ENCODE assay signal across 8 mouse cellular contexts in the genomic region with DNA sequence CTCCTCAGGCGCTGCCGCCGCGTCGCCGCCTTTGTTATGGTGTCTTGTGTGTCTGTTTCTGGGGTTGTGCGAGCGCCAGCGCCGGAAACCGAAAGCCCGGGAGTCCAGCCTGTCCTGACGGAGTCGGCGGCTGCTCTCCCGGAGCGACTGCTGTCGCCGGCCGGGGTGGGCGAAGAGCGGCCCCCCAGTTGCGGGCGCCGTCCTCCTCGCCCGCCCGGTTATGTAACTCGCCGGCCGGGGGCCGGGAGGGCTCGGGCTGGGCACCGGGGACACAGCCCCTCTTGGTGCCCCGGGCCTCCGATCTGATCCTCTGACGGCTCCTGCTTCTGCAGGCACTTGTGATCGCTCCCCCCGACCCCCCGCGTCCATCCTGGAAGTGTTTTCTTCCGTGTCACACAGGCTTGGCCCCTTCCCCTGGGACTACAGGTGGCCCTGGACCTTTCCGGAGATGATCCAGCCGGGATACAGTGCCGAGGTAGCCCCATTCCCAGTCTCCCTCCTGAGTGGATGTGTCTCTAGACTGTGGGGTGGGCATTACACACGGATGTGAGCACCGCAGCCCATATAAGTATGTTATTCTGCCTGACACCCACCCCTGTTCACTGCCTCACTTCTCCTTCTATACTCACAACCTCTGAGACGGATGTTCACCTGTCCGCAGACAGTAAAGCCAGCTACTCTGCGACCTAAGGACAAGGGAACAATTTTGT. TPM values are rescaled to one million over a fixed set of nuclear protein-coding genes. Genes with fewer than 3 reads are reported as not detected.
A peak's percentile ranks its signal among the peaks of the same experiment; 100 is the strongest.
DNase-seq lines count a peak whose midpoint lies in the region; ATAC-seq and TF ChIP-seq lines count a peak whose summit lies in the region.

No protein-coding gene starts in this region.

- TF ChIP-seq CTCF in bone marrow macrophage, adult 2 months (IDR thresholded peaks at IDR 0.05; ENCODE audit: low read depth, low read length), result no peak

- H3K9ac ChIP-seq in forebrain, embryonic 11.5 days (ENCODE audit: low read length), result peak overlapping the region; percentile 100
- H3K9ac ChIP-seq in kidney, embryonic 14.5 days (ENCODE audit: low read depth, low read length), result peak overlapping the region; percentile 99

- peak overlapping the region; percentile 99 for H3K4me3 ChIP-seq in bone marrow macrophage, adult 2 months (ENCODE audit: insufficient read depth, low read length)
- peak overlapping the region; percentile 99 for H3K4me3 ChIP-seq in forebrain, embryonic 11.5 days (ENCODE audit: low read depth, low read length)
- peak overlapping the region; percentile 98 for H3K4me3 ChIP-seq in kidney, embryonic 14.5 days (ENCODE audit: low read length)

- peak overlapping the region; percentile 79 for H3K4me2 ChIP-seq in forebrain, embryonic 11.5 days (ENCODE audit: low read depth, low read length, severe bottlenecking)
- H3K4me2 ChIP-seq in kidney, embryonic 14.5 days (replicated peaks; ENCODE audit: low read depth, low read length), result peak overlapping the region; percentile 78

- no peaks in the 10 kb centered on the region for H3K9me3 ChIP-seq in forebrain, embryonic 11.5 days (ENCODE audit: control insufficient read depth, low read length)
- no peaks in the 10 kb centered on the region; the same call in 1 of the 2 replicates for H3K9me3 ChIP-seq in kidney, embryonic 14.5 days (ENCODE audit: control insufficient read depth, low read length)

- peak; percentile 5 for DNase-seq in lung, adult 18-20 months
- DNase-seq in lung, postnatal 25 days (ENCODE audit: low spot score), result no peak
- DNase-seq in forebrain, embryonic 11.5 days (ENCODE audit: low spot score), result peak; percentile 78
- peak; percentile 57 for DNase-seq in testis, postnatal 10 days (ENCODE audit: low spot score)
- no peak for DNase-seq in urinary bladder, postnatal 25 days (ENCODE audit: low spot score)

- no peaks in the 10 kb centered on the region; the same call in 1 of the 2 replicates for H3K36me3 ChIP-seq in forebrain, embryonic 11.5 days (ENCODE audit: control insufficient read depth, insufficient read depth, low read length)
- H3K36me3 ChIP-seq in kidney, embryonic 14.5 days (ENCODE audit: control insufficient read depth, insufficient read depth, low read length), result peaks cover 3% of the 10 kb centered on the region; the same call in 1 of the 2 replicates

- peak; percentile 65 for ATAC-seq in forebrain, embryonic 11.5 days (replicated peaks; ENCODE audit: low FRiP score)
- ATAC-seq in kidney, embryonic 14.5 days (ENCODE audit: low FRiP score, low TSS enrichment), result peak; percentile 63
- peak; percentile 35 for ATAC-seq in megakaryocyte-erythroid progenitor cell, adult 5-6 weeks (replicated peaks; ENCODE audit: low FRiP score, low TSS enrichment, poor library complexity, severe bottlenecking)

- TF ChIP-seq POLR2A in bone marrow macrophage, adult 2 months (IDR thresholded peaks at IDR 0.05; ENCODE audit: borderline replicate concordance, low read depth, low read length), result no peak

- peaks cover 16% of the 10 kb centered on the region for H3K4me1 ChIP-seq in bone marrow macrophage, adult 2 months (ENCODE audit: control insufficient read depth, insufficient read depth, low read length)
- peaks cover 9% of the 10 kb centered on the region; the same call in 1 of the 2 replicates for H3K4me1 ChIP-seq in forebrain, embryonic 11.5 days (replicated peaks; ENCODE audit: control insufficient read depth, insufficient read depth, low read length)
- H3K4me1 ChIP-seq in kidney, embryonic 14.5 days (ENCODE audit: control insufficient read depth, insufficient read depth, low read length), result peaks cover 19% of the 10 kb centered on the region

- H3K27me3 ChIP-seq in forebrain, embryonic 11.5 days (ENCODE audit: control insufficient read depth, insufficient read depth, low read length), result no peaks in the 10 kb centered on the region
- H3K27me3 ChIP-seq in kidney, embryonic 14.5 days (ENCODE audit: control insufficient read depth, insufficient read depth, low read length), result no peaks in the 10 kb centered on the region

- peak overlapping the region; percentile 76 for H3K27ac ChIP-seq in bone marrow macrophage, adult 2 months (ENCODE audit: insufficient read depth, low read depth, low read length)
- H3K27ac ChIP-seq in forebrain, embryonic 11.5 days (ENCODE audit: low read depth, low read length), result peak overlapping the region; percentile 92
- peak overlapping the region; percentile 95 for H3K27ac ChIP-seq in kidney, embryonic 14.5 days (ENCODE audit: low read depth, low read length)

- 4% methylated on average over 49 of the region's 50 CpGs for WGBS in forebrain, embryonic 11.5 days
- 3% methylated on average over 50 of the region's 50 CpGs for WGBS in kidney, embryonic 14.5 days

RNA-seq across cellular contexts. Expression of a gene that starts 0.7 kb away (rescaled TPM):
- polyA plus RNA-seq in bone marrow macrophage, adult 2 months (2012; ENCODE audit: insufficient read depth, insufficient read length, missing spikeins), result 14.4 and 14.7 TPM in 2 replicates
- 28.0 and 31.0 TPM in 2 replicates for polyA plus RNA-seq in forebrain, embryonic 11.5 days (2014; fragmentation: Nextera tagmentation; extraction: Ambion mirVana)
- 19.3 and 22.0 TPM in 2 replicates for polyA plus RNA-seq in kidney, embryonic 14.5 days (2014; fragmentation: Nextera tagmentation; extraction: Ambion mirVana)
- total RNA-seq in megakaryocyte-erythroid progenitor cell, adult 5-6 weeks (2014; fragmentation: Nextera tagmentation), result 17.3 and 32.3 TPM in 2 replicates
- total RNA-seq in megakaryocyte-erythroid progenitor cell, adult 5-6 weeks (2017), result 35.8 and 37.8 TPM in 2 replicates

RNA-seq across cellular contexts. Expression of a gene that starts 55.2 kb away (rescaled TPM):
- not detected in 2 replicates for polyA plus RNA-seq in bone marrow macrophage, adult 2 months (2012; ENCODE audit: insufficient read depth, insufficient read length, missing spikeins)
- 0.11 TPM in 1 of 2 replicates, not detected in the other for polyA plus RNA-seq in forebrain, embryonic 11.5 days (2014; fragmentation: Nextera tagmentation; extraction: Ambion mirVana)
- 0.36 and 0.47 TPM in 2 replicates for polyA plus RNA-seq in kidney, embryonic 14.5 days (2014; fragmentation: Nextera tagmentation; extraction: Ambion mirVana)
- not detected in 2 replicates for total RNA-seq in megakaryocyte-erythroid progenitor cell, adult 5-6 weeks (2014; fragmentation: Nextera tagmentation)
- total RNA-seq in megakaryocyte-erythroid progenitor cell, adult 5-6 weeks (2017), result not detected in 2 replicates

Comparison
In these comparisons a context has a peak if more than half of its experiments do, and no peak if none do; other contexts are left out.
1. DNase-seq: peak in lung, adult 18-20 months (2 of 2), forebrain, embryonic 11.5 days (single experiment) and testis, postnatal 10 days (single experiment); none in lung, postnatal 25 days (single experiment) and urinary bladder, postnatal 25 days (single experiment).
2. Peak in every context shown above with its lines, with median percentiles within 50 percentile points of each other: H3K27ac ChIP-seq, H3K4me3 ChIP-seq and ATAC-seq.